Mouse (Mus musculus): ENCODE measurements around the gene Hba-x. TPM values are rescaled to one million over a fixed set of nuclear protein-coding genes. Genes with fewer than 3 reads are reported as not detected.

Hba-x gene
- polyA plus RNA-seq, 1 experiment from 2014 or later: 11.3 TPM

DNA sequence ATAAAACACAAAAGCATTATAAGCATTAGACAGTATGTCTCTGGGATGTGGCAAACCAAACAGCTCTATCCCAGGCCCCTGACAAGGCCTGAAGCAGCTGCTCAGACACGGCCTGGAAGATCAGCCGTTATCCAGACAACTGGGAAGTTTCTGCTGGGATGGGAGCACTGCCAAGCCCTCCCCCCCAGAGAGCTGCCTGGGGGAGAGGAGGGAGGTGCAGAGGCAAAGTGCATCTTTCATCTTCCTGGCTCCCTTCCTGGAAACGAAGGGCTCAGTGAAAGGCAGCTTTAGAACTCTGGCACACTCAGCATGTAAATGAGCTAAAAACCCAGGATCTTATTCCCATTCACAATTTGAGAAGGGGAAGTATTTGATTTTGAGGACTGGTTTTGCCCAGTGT is 40.6 kb upstream of the Hba-x start:
- no peak overlapping the region for H3K4me3 ChIP-seq (replicated peaks; ENCODE audit: low read length)
- H3K4me2 ChIP-seq (ENCODE audit: low read length): no peak overlapping the region
- WGBS: 9% methylated on average over 3 of the region's 3 CpGs
- peak overlapping the region; percentile 64 for H3K27ac ChIP-seq (ENCODE audit: low read length)
- peaks cover 10% of the 10 kb centered on the region for H3K36me3 ChIP-seq (ENCODE audit: control insufficient read depth, insufficient read depth)
- H3K4me1 ChIP-seq (replicated peaks; ENCODE audit: control insufficient read depth, insufficient read depth, low read length): peaks cover 47% of the 10 kb centered on the region
- no peak overlapping the region for H3K9ac ChIP-seq (replicated peaks; ENCODE audit: low read depth, low read length)
- no peaks in the 10 kb centered on the region for H3K9me3 ChIP-seq (ENCODE audit: control insufficient read depth, low read length)
- peak; percentile 79 for ATAC-seq
- no peaks in the 10 kb centered on the region for H3K27me3 ChIP-seq (replicated peaks; ENCODE audit: control insufficient read depth, insufficient read depth, low read length)

DNA sequence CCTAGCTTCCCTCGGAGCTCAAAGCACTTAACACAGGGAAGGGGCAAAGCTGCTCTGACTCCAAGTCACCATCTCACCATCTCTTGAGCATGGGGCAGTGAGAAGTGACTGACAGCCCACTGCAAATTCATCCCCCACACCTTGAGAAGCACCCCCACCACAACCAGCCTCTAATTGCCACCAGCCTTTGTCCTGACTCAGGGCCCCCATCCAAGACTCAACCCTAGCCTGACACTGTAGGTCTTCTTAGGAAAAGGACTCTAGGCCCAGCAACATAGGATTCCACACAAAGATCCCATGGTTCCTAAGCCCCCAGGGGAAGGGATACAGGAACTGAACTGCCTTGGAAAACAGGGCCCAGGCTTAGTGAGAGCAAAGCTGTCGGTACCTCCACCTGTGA is 40.1 kb upstream of the Hba-x start:
- WGBS: 23% methylated on average over 2 of the region's 2 CpGs
- 0 out of 2 replicates have a peak overlapping the region, but pooled peaks have one; percentile 3 for H3K9ac ChIP-seq (replicated peaks; ENCODE audit: low read depth, low read length)
- H3K4me2 ChIP-seq (ENCODE audit: low read length): no peak overlapping the region
- peaks cover 47% of the 10 kb centered on the region for H3K4me1 ChIP-seq (replicated peaks; ENCODE audit: control insufficient read depth, insufficient read depth, low read length)
- H3K27me3 ChIP-seq (replicated peaks; ENCODE audit: control insufficient read depth, insufficient read depth, low read length): no peaks in the 10 kb centered on the region
- ATAC-seq: peak; percentile 41
- peak overlapping the region; percentile 64 for H3K27ac ChIP-seq (ENCODE audit: low read length)
- no peaks in the 10 kb centered on the region for H3K9me3 ChIP-seq (ENCODE audit: control insufficient read depth, low read length)
- no peak overlapping the region for H3K4me3 ChIP-seq (replicated peaks; ENCODE audit: low read length)
- peaks cover 10% of the 10 kb centered on the region for H3K36me3 ChIP-seq (ENCODE audit: control insufficient read depth, insufficient read depth)

DNA sequence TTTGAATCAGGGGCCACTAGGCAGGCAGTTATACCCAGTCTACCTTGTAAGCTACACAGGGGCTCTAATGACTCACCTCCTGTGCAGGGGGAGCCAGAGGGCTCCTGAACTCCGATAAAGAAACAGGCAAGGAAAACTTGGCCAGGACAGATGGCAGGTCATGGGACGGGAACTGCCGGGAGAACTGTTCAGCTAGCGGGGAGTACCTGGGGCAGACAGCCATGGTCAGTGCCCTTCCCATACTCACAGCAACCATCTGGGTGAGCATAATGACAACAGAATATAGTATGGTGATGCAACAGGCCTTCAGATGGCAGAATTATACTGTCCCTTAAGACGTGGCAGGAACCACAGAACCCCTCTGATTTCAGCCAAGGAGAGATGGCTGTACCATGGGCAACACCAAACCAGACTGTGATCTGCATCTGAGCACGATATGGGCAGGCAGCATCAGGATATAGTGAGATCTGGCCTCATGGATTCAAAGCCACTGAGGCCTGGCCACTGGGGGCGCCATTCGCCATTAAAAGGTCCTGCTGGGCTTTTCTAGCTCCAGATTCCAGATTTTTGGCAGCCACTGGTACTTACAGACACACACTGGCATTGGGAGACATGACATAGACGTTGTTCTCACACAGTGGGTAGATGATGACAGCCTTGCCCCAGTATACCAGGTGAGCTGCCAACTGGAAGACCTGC is 39.3 kb upstream of the Hba-x start:
- 45% methylated on average over 9 of the region's 9 CpGs for WGBS
- no peak overlapping the region for H3K4me2 ChIP-seq (ENCODE audit: low read length)
- H3K9me3 ChIP-seq (ENCODE audit: control insufficient read depth, low read length): no peaks in the 10 kb centered on the region
- peak overlapping the region; percentile 64 for H3K27ac ChIP-seq (ENCODE audit: low read length)
- H3K36me3 ChIP-seq (ENCODE audit: control insufficient read depth, insufficient read depth): peaks cover 5% of the 10 kb centered on the region
- no peak overlapping the region for H3K4me3 ChIP-seq (replicated peaks; ENCODE audit: low read length)
- H3K27me3 ChIP-seq (replicated peaks; ENCODE audit: control insufficient read depth, insufficient read depth, low read length): no peaks in the 10 kb centered on the region
- no peak for ATAC-seq
- H3K9ac ChIP-seq (replicated peaks; ENCODE audit: low read depth, low read length): 0 out of 2 replicates have a peak overlapping the region, but pooled peaks have one; percentile 3
- H3K4me1 ChIP-seq (replicated peaks; ENCODE audit: control insufficient read depth, insufficient read depth, low read length): peaks cover 47% of the 10 kb centered on the region

DNA sequence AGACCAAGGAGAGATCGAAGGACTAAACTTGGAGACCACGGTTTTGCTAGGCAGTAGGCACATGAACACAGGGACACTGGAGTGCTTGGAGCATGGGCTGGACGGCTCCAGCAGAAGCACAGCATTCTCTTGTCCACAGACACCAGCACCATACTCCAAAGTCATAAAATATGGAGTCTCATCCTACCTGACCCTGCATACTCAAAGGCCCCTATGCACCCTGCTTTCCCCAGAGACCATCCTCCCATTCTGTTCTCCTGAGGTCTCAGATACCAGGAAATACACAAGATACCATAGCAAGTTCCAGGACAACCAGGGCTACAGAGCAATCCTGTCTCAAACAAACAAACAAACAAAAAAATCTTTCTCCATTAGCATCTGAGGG is 38.8 kb upstream of the Hba-x start:
- WGBS: 87% methylated on average over 3 of the region's 3 CpGs
- Histone ChIP-seq H3K4me3 (replicated peaks; ENCODE audit: low read length) (no peak overlapping the region), H3K27me3 (replicated peaks; ENCODE audit: control insufficient read depth, insufficient read depth, low read length) (no peaks in the 10 kb centered on the region), H3K36me3 (ENCODE audit: control insufficient read depth, insufficient read depth) (peaks cover 5% of the 10 kb centered on the region), H3K4me1 (replicated peaks; ENCODE audit: control insufficient read depth, insufficient read depth, low read length) (peaks cover 47% of the 10 kb centered on the region), H3K4me2 (ENCODE audit: low read length) (no peak overlapping the region), H3K27ac (ENCODE audit: low read length) (peak overlapping the region; percentile 64), H3K9me3 (ENCODE audit: control insufficient read depth, low read length) (no peaks in the 10 kb centered on the region), H3K9ac (replicated peaks; ENCODE audit: low read depth, low read length) (no peak overlapping the region)
- no peak for ATAC-seq

DNA sequence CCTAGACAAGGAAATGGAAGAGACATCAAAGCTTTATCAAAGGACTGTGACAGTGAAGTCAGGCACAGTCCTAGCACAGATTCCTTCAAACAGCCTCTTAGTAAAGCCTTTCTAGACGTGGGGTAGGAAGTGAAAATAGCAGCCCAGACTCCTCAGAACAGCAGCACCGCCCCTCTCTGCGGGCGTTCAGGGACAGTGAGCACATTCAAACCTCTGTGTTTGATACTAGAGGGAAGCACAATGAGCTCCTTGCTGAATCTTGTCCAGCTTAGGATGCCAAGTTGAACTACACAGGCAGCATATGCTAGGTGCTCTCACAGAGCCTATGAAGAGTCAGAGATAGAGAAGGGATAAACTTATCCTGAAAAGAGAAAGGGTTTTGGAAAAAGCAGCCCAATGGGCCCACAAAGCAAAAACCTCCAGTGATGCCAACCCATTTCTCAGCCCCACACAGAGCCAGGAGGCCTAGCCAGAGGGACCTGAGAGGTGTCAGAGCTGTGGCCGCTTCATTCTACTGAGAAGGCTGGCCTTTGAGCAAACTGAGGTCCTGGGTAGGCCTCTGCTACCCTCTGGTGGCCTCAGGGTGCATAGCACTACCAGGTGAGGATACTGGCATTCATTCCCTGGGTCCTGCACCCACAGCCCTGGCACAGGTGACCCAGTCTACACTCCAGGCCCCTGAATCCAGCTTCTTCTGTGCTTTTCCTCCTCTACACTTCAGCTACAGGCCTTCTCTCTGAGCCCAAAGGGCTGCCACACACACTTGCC is 37.9 kb upstream of the Hba-x start:
- Histone ChIP-seq H3K4me1 (replicated peaks; ENCODE audit: control insufficient read depth, insufficient read depth, low read length) (peaks cover 47% of the 10 kb centered on the region), H3K4me2 (ENCODE audit: low read length) (no peak overlapping the region), H3K36me3 (ENCODE audit: control insufficient read depth, insufficient read depth) (peaks cover 5% of the 10 kb centered on the region), H3K4me3 (replicated peaks; ENCODE audit: low read length) (no peak overlapping the region), H3K9ac (replicated peaks; ENCODE audit: low read depth, low read length) (no peak overlapping the region), H3K9me3 (ENCODE audit: control insufficient read depth, low read length) (no peaks in the 10 kb centered on the region), H3K27me3 (replicated peaks; ENCODE audit: control insufficient read depth, insufficient read depth, low read length) (no peaks in the 10 kb centered on the region), H3K27ac (ENCODE audit: low read length) (no peak overlapping the region)
- 62% methylated on average over 5 of the region's 5 CpGs for WGBS
- ATAC-seq: peak; percentile 32

DNA sequence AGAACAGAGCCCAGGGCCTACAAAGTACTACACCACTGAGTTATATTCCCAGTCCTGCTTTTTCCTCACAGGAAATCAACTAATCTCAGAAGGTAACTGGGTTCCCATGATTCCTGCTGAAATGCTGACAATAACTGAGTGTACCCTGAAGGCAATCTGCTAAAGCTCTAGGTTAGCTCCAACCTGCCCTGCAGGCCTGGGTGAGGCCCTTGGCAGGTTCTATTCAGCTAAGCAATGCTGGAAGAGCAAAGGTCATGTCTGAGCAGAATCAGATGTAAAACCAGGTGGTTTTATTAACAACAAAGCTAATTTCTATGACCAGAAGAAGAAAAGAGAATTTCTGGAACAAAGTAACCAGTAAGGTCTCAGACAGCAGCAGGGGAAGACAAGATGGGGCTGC is 34.8 kb upstream of the Hba-x start:
- Histone ChIP-seq H3K4me2 (ENCODE audit: low read length) (no peak overlapping the region), H3K4me3 (replicated peaks; ENCODE audit: low read length) (no peak overlapping the region), H3K9me3 (ENCODE audit: control insufficient read depth, low read length) (no peaks in the 10 kb centered on the region), H3K4me1 (replicated peaks; ENCODE audit: control insufficient read depth, insufficient read depth, low read length) (peaks cover 19% of the 10 kb centered on the region), H3K27ac (ENCODE audit: low read length) (no peak overlapping the region), H3K36me3 (ENCODE audit: control insufficient read depth, insufficient read depth) (peaks cover 8% of the 10 kb centered on the region), H3K27me3 (replicated peaks; ENCODE audit: control insufficient read depth, insufficient read depth, low read length) (no peaks in the 10 kb centered on the region), H3K9ac (replicated peaks; ENCODE audit: low read depth, low read length) (no peak overlapping the region)
- ATAC-seq: no peak

DNA sequence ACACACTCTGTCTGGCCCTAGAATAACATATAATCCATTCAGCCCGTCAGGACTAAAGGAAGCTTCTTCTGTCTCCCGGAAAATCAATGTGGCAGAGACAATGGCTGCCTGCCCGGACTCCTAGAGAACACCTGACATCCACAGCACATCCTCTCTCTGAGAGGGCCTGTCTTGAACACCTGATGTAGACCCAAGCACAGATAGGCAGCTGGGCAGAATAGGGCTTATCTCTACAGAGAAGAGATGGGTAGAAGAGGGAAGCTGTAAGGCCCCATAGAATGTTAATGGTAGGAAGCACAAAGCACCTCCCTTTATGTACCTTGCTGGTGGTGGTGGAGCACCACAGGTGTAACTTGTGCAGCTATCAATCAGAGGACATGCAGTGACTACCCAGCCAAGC is 34.0 kb upstream of the Hba-x start:
- peaks cover 11% of the 10 kb centered on the region for H3K4me1 ChIP-seq (replicated peaks; ENCODE audit: control insufficient read depth, insufficient read depth, low read length)
- H3K27me3 ChIP-seq (replicated peaks; ENCODE audit: control insufficient read depth, insufficient read depth, low read length): no peaks in the 10 kb centered on the region
- H3K36me3 ChIP-seq (ENCODE audit: control insufficient read depth, insufficient read depth): peaks cover 8% of the 10 kb centered on the region
- 92% methylated on average over 3 of the region's 3 CpGs for whole genome bisulfite sequencing
- H3K9me3 ChIP-seq (ENCODE audit: control insufficient read depth, low read length): no peaks in the 10 kb centered on the region
- no peak overlapping the region for H3K27ac ChIP-seq (ENCODE audit: low read length)
- no peak overlapping the region for H3K4me2 ChIP-seq (ENCODE audit: low read length)
- H3K9ac ChIP-seq (replicated peaks; ENCODE audit: low read depth, low read length): no peak overlapping the region
- no peak overlapping the region for H3K4me3 ChIP-seq (replicated peaks; ENCODE audit: low read length)
- no peak for ATAC-seq

DNA sequence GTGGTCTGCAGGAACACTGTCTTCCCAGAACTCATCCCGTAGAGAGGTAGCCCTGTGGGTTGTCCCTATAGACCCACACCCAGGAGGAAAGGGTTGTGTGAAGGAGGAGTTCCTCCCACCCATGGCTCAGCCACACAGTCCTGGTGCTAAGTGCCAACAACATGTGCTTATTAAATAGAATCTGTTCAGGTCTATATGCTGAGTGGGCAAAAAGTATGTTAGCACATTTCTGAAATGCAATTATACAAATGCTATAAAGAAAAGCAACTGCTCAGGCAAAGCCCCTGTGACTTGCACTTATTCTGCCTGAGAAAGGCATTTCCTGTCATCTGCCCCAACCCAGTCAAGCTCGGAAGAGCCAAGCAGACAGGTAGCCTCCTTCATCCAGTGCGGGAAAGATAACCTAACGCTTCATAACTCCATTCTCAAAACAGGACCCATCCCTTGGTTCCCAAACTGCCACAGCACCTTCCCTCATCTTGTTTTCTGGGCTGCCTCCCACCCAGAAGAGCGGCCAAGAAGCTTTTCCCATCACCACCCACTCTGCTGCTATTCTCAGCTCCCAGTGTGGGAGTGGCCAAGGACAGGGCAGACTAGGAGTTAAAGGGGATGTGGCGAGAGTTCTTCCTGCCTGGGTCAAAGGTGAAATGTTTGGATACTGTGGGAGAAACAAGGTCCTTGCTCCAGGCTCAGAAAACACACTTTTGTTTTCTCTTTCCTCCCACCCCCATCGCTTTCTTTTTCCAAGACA is 32.8 kb upstream of the Hba-x start:
- Histone ChIP-seq H3K27ac (ENCODE audit: low read length) (no peak overlapping the region), H3K9me3 (ENCODE audit: control insufficient read depth, low read length) (no peaks in the 10 kb centered on the region), H3K27me3 (replicated peaks; ENCODE audit: control insufficient read depth, insufficient read depth, low read length) (no peaks in the 10 kb centered on the region), H3K4me1 (replicated peaks; ENCODE audit: control insufficient read depth, insufficient read depth, low read length) (no peaks in the 10 kb centered on the region; the same call in 1 of the 2 replicates), H3K36me3 (ENCODE audit: control insufficient read depth, insufficient read depth) (peaks cover 13% of the 10 kb centered on the region), H3K4me3 (replicated peaks; ENCODE audit: low read length) (no peak overlapping the region), H3K4me2 (ENCODE audit: low read length) (no peak overlapping the region), H3K9ac (replicated peaks; ENCODE audit: low read depth, low read length) (no peak overlapping the region)
- ATAC-seq: no peak
- 81% methylated on average over 7 of the region's 7 CpGs for WGBS

DNA sequence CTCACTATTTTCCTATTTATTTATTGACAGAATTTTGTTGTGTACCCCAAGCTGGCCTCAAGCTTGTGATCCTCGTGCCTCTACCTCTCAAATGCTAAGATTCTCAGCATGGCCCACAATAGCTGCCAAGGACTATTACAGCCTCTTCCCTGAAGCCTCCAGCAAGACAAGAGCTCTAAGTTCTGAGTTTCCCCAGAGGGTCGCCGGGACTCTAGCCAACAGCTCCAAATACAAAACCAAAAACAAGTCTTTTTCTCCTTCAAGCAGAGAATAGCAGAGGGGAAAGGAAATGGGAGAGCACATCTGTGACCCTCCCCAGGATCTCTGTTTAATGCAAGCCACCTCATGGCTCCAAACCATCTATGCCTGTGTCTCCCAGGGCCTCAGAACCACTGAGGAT is 32.1 kb upstream of the Hba-x start:
- no peaks in the 10 kb centered on the region; the same call in 1 of the 2 replicates for H3K4me1 ChIP-seq (replicated peaks; ENCODE audit: control insufficient read depth, insufficient read depth, low read length)
- no peak overlapping the region for H3K9ac ChIP-seq (replicated peaks; ENCODE audit: low read depth, low read length)
- no peaks in the 10 kb centered on the region for H3K27me3 ChIP-seq (replicated peaks; ENCODE audit: control insufficient read depth, insufficient read depth, low read length)
- H3K27ac ChIP-seq (ENCODE audit: low read length): no peak overlapping the region
- WGBS: 76% methylated on average over 3 of the region's 3 CpGs
- no peak overlapping the region for H3K4me3 ChIP-seq (replicated peaks; ENCODE audit: low read length)
- H3K9me3 ChIP-seq (ENCODE audit: control insufficient read depth, low read length): no peaks in the 10 kb centered on the region
- H3K36me3 ChIP-seq (ENCODE audit: control insufficient read depth, insufficient read depth): peaks cover 13% of the 10 kb centered on the region
- no peak overlapping the region for H3K4me2 ChIP-seq (ENCODE audit: low read length)
- no peak for ATAC-seq

All from forebrain, embryonic 16.5 days (tissue).